Mouse (Mus musculus): ENCODE data around the gene Mrps35.

DNA sequence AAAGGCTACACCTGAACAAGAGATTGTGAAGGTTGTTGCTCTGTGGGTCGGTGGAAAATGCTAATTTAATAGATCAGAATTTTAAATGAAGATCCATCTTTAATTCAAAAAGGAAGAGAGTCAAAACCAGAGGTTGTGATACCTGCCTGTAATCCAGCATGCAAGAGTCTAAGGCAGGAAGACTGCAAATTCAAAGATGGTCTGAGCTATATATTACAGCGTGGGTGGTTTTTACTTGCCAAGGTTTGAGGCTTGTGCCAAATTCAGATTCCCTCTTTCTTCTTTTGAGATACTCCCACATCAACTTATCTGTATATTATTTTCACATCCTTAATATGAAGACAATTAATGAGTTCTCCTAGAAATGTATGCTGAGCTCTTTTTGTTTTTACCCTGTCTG is 14.2 kb upstream of the Mrps35 start:
- TF ChIP-seq POLR2A (IDR thresholded peaks at IDR 0.05; ENCODE audit: control insufficient read depth, low read depth, low read length), result no peak
- no peak for TF ChIP-seq CTCF (IDR thresholded peaks at IDR 0.05; ENCODE audit: control insufficient read depth, insufficient read depth, insufficient replicate concordance, low read depth, low read length)
